In the genomic region with DNA sequence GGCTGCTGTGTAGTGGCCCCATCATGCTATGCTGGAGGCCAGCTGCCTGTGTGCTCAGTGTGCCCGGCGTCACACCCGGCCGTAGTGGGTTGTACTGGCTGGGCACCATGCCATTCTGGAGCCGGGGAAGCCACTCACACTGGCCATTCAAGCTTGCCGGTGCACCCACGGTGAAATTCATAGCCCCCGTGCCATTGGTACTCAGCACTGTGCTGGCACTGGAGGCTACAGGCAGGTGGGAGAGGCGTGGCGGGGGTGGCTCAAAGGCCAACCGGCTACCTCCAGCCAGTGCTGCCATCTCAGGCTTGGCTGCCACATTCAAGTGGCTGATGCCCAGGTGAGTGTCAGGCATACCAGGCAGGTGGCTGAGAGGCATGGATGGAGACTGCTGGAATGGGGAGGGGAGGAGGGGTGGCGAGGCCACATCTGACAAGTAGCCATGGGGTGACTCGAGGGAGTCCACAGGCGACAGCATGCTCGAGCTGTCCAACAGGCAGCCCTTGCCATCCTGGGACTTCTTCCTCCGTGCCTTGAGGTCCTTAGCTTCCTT, we compare ENCODE assay signal across 8 mouse cellular contexts. TPM values are rescaled to one million over a fixed set of nuclear protein-coding genes. Genes with fewer than 3 reads are reported as not detected.
DNase-seq lines count a peak whose midpoint lies in the region; ATAC-seq and TF ChIP-seq lines count a peak whose summit lies in the region.

No protein-coding gene starts in this region.

- ATAC-seq in forebrain, embryonic 13.5 days, result no peak
- ATAC-seq in lung, embryonic 16.5 days (ENCODE audit: low read depth), result no peak; the same call in 1 of the 2 replicates
- no peak for ATAC-seq in activated CD4-positive, CD25-positive, alpha-beta regulatory T cell, adult 4 months

- no peaks in the 10 kb centered on the region for H3K27me3 ChIP-seq in forebrain, embryonic 10.5 days (ENCODE audit: poor library complexity, severe bottlenecking)
- no peaks in the 10 kb centered on the region for H3K27me3 ChIP-seq in forebrain, embryonic 13.5 days
- no peaks in the 10 kb centered on the region for H3K27me3 ChIP-seq in ES-Bruce4 (ENCODE audit: control insufficient read depth, insufficient read depth, low read length, poor library complexity, severe bottlenecking)
- H3K27me3 ChIP-seq in lung, embryonic 16.5 days (ENCODE audit: control insufficient read depth, insufficient read depth, low read depth, low read length), result no peaks in the 10 kb centered on the region

- H3K9me3 ChIP-seq in forebrain, embryonic 10.5 days, result no peaks in the 10 kb centered on the region
- no peaks in the 10 kb centered on the region for H3K9me3 ChIP-seq in forebrain, embryonic 13.5 days (replicated peaks)
- no peaks in the 10 kb centered on the region for H3K9me3 ChIP-seq in ES-Bruce4 (replicated peaks; ENCODE audit: control insufficient read depth, insufficient read depth, low read length, poor library complexity, severe bottlenecking)
- no peaks in the 10 kb centered on the region for H3K9me3 ChIP-seq in lung, embryonic 16.5 days (ENCODE audit: control insufficient read depth, low read length)

- no peak for TF ChIP-seq POLR2A in ES-Bruce4 (IDR thresholded peaks at IDR 0.05; ENCODE audit: insufficient read depth, low read length)

- no peak overlapping the region for H3K4me2 ChIP-seq in forebrain, embryonic 13.5 days
- no peak overlapping the region for H3K4me2 ChIP-seq in lung, embryonic 16.5 days (ENCODE audit: low read depth, low read length)

- H3K4me3 ChIP-seq in forebrain, embryonic 10.5 days, result peak overlapping the region; percentile 6; the same call in 1 of the 2 replicates
- H3K4me3 ChIP-seq in forebrain, embryonic 13.5 days, result no peak overlapping the region
- peak overlapping the region; percentile 63 for H3K4me3 ChIP-seq in ES-Bruce4 (ENCODE audit: low read depth, low read length)
- no peak overlapping the region for H3K4me3 ChIP-seq in lung, embryonic 16.5 days (ENCODE audit: low read length)

- peaks cover 80% of the 10 kb centered on the region for H3K36me3 ChIP-seq in forebrain, embryonic 10.5 days (replicated peaks)
- peaks cover 75% of the 10 kb centered on the region for H3K36me3 ChIP-seq in forebrain, embryonic 13.5 days (ENCODE audit: poor library complexity, severe bottlenecking)
- H3K36me3 ChIP-seq in ES-Bruce4 (ENCODE audit: control insufficient read depth, insufficient read depth, low read length, poor library complexity, severe bottlenecking), result 0 out of 2 replicates have a peak, but pooled peaks cover 4% of the 10 kb centered on the region
- H3K36me3 ChIP-seq in lung, embryonic 16.5 days (ENCODE audit: control insufficient read depth, insufficient read depth, low read length), result peaks cover 46% of the 10 kb centered on the region

- 94% methylated on average over 16 of the region's 16 CpGs for WGBS in forebrain, embryonic 10.5 days
- 84% methylated on average over 16 of the region's 16 CpGs for WGBS in forebrain, embryonic 13.5 days
- WGBS in lung, embryonic 16.5 days, result 70% methylated on average over 16 of the region's 16 CpGs

- TF ChIP-seq EP300 in ES-Bruce4 (IDR thresholded peaks at IDR 0.05; ENCODE audit: insufficient read depth, low read depth, low read length), result no peak

- peak overlapping the region; percentile 40; the same call in 1 of the 2 replicates for H3K27ac ChIP-seq in forebrain, embryonic 10.5 days
- no peak overlapping the region; the same call in 1 of the 2 replicates for H3K27ac ChIP-seq in forebrain, embryonic 13.5 days
- H3K27ac ChIP-seq in ES-Bruce4 (ENCODE audit: insufficient read depth, low read length), result peak overlapping the region; percentile 32
- peak overlapping the region; percentile 43 for H3K27ac ChIP-seq in lung, embryonic 16.5 days (ENCODE audit: low read length)

- intact Hi-C loops in gastrocnemius, postnatal 36 days (cut with DNase I), result no loop called here

- peaks cover 29% of the 10 kb centered on the region for H3K4me1 ChIP-seq in forebrain, embryonic 10.5 days
- H3K4me1 ChIP-seq in forebrain, embryonic 13.5 days, result 0 out of 2 replicates have a peak, but pooled peaks cover 3% of the 10 kb centered on the region
- H3K4me1 ChIP-seq in ES-Bruce4 (ENCODE audit: control insufficient read depth, insufficient read depth, low read length), result no peaks in the 10 kb centered on the region
- peaks cover 26% of the 10 kb centered on the region for H3K4me1 ChIP-seq in lung, embryonic 16.5 days (replicated peaks; ENCODE audit: control insufficient read depth, insufficient read depth, low read length)

- no peak for TF ChIP-seq CTCF in ES-Bruce4 (IDR thresholded peaks at IDR 0.05; ENCODE audit: low read depth, low read length)

- DNase-seq in forebrain, embryonic 10.5 days (ENCODE audit: extremely low spot score, low spot score), result no peak
- peak; percentile 57 for DNase-seq in kidney, adult 18-20 months
- DNase-seq in gastrocnemius, postnatal 36 days, result no peak
- no peak for DNase-seq in testis, postnatal 14 days (ENCODE audit: low spot score)

- no peak overlapping the region for H3K9ac ChIP-seq in forebrain, embryonic 13.5 days
- peak overlapping the region; percentile 12 for H3K9ac ChIP-seq in ES-Bruce4 (ENCODE audit: low read depth, poor library complexity, severe bottlenecking)
- H3K9ac ChIP-seq in lung, embryonic 16.5 days (ENCODE audit: low read length), result no peak overlapping the region

RNA-seq across cellular contexts. Expression of a gene that starts 15.2 kb away (rescaled TPM):
- polyA plus RNA-seq in forebrain, embryonic 10.5 days (2016; fragmentation: Nextera tagmentation; extraction: Ambion mirVana), result 27.0 and 29.8 TPM in 2 replicates
- polyA plus RNA-seq in forebrain, embryonic 13.5 days (2015; fragmentation: Nextera tagmentation; extraction: Ambion mirVana), result 16.9 and 22.5 TPM in 2 replicates
- 51.5 and 55.5 TPM in 2 replicates for polyA plus RNA-seq in ES-Bruce4 (2011; ENCODE audit: insufficient read depth, insufficient read length, low read depth, missing spikeins)
- polyA plus RNA-seq in lung, embryonic 16.5 days (2015; fragmentation: Nextera tagmentation; extraction: Ambion mirVana), result 21.8 and 23.2 TPM in 2 replicates
- 10 to 100 TPM; 22.4 to 23.9 TPM for polyA plus RNA-seq in activated CD4-positive, CD25-positive, alpha-beta regulatory T cell, adult 4 months (2017; shearing (Covaris generic))
- 10 to 100 TPM; 21.0 to 23.9 TPM for total RNA-seq in gastrocnemius, postnatal 36 days (2021)

RNA-seq across cellular contexts. Expression of a gene that starts 51.2 kb away (rescaled TPM):
- polyA plus RNA-seq in forebrain, embryonic 10.5 days (2016; fragmentation: Nextera tagmentation; extraction: Ambion mirVana), result 24.6 and 25.5 TPM in 2 replicates
- polyA plus RNA-seq in forebrain, embryonic 13.5 days (2015; fragmentation: Nextera tagmentation; extraction: Ambion mirVana), result 18.9 and 19.8 TPM in 2 replicates
- polyA plus RNA-seq in ES-Bruce4 (2011; ENCODE audit: insufficient read depth, insufficient read length, low read depth, missing spikeins), result 7.3 and 15.3 TPM in 2 replicates
- polyA plus RNA-seq in lung, embryonic 16.5 days (2015; fragmentation: Nextera tagmentation; extraction: Ambion mirVana), result 18.7 and 22.1 TPM in 2 replicates
- polyA plus RNA-seq in activated CD4-positive, CD25-positive, alpha-beta regulatory T cell, adult 4 months (2017; shearing (Covaris generic)), result 10 to 100 TPM in 1 of 2 experiments, 1 to 10 TPM in 1; 9.5 to 13.5 TPM
- total RNA-seq in gastrocnemius, postnatal 36 days (2021), result 1 to 10 TPM; 7.4 TPM

RNA-seq across cellular contexts. Expression of a gene that starts 56.3 kb away (rescaled TPM):
- polyA plus RNA-seq in forebrain, embryonic 10.5 days (2016; fragmentation: Nextera tagmentation; extraction: Ambion mirVana), result 25.4 and 26.7 TPM in 2 replicates
- 28.1 and 32.8 TPM in 2 replicates for polyA plus RNA-seq in forebrain, embryonic 13.5 days (2015; fragmentation: Nextera tagmentation; extraction: Ambion mirVana)
- polyA plus RNA-seq in ES-Bruce4 (2011; ENCODE audit: insufficient read depth, insufficient read length, low read depth, missing spikeins), result 31.1 and 31.9 TPM in 2 replicates
- 20.5 and 22.0 TPM in 2 replicates for polyA plus RNA-seq in lung, embryonic 16.5 days (2015; fragmentation: Nextera tagmentation; extraction: Ambion mirVana)
- polyA plus RNA-seq in activated CD4-positive, CD25-positive, alpha-beta regulatory T cell, adult 4 months (2017; shearing (Covaris generic)), result 10 to 100 TPM; 22.2 to 28.7 TPM
- total RNA-seq in gastrocnemius, postnatal 36 days (2021), result 1 to 10 TPM; 7.7 to 8.0 TPM

Comparison
In these comparisons a context has a peak if more than half of its experiments do, and no peak if none do; other contexts are left out.
1. H3K4me3 ChIP-seq: peak in forebrain, embryonic 10.5 days (single experiment) and ES-Bruce4 (single experiment); none in forebrain, embryonic 13.5 days (single experiment) and lung, embryonic 16.5 days (single experiment).